Mouse (Mus musculus): Measurements from ENCODE around the gene Meaf6.

DNA sequence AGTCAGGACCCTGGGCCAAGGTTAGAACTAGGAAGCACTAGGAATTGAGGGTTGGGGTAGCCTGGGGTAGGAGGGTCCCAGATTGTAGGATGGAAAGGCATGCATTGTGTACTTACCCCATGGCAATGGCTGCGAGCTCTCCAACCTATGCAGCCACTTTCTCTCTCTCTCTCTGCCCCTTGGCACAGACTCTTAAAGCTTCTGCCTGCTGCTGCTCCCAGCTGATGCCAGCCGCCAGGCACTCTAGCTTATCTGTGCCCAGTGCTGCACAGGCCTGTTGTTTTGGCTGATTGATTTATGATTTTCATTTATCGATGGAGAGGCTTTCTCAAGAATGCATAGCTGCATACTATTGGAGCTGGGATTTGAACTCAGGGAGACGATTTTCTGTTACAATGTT, 63.0 kb downstream of the Meaf6 start:
- TF ChIP-seq TAL1 (IDR thresholded peaks at IDR 0.05; ENCODE audit: low read length) (no peak), GATA1 (IDR thresholded peaks at IDR 0.05; ENCODE audit: low read length) (no peak)

Measured in erythroblast, embryonic 14.5 days (primary cell).